Mouse (Mus musculus) brain, embryonic 14.5 days (tissue): ENCODE measurements around the gene Ociad2.

ENCODE experiments used
- CTCF ChIP-seq: fragments of 200-500 bp; IDR thresholded peaks from 2 replicates; pipeline ENCODE4 v1.5.1; 2012; ENCODE audit warnings: inconsistent platforms, mild to moderate bottlenecking, moderate library complexity, borderline replicate concordance; ENCODE audit not compliant: insufficient read depth, insufficient read length; ENCODE audit errors: extremely low read depth
- POLR2A ChIP-seq: fragments of 200-500 bp; IDR thresholded peaks from 2 replicates; pipeline ENCODE4 v1.6.1; 2012; ENCODE audit warnings: mild to moderate bottlenecking, inconsistent platforms, borderline replicate concordance; ENCODE audit not compliant: poor library complexity, insufficient read depth, insufficient read length, severe bottlenecking; ENCODE audit errors: extremely low read depth

GRCm38 (mm10) chr5:73324526-73325170 is 16.2 kb downstream of the Ociad2 start:
- TF ChIP-seq CTCF (no peak), POLR2A (no peak)
